Mouse (Mus musculus): ENCODE data around the gene Omg.

The Omg gene

GRCm38 (mm10) chr11:79515798-79516197 lies 11.9 kb upstream of the Omg start:
- DNase-seq (ENCODE audit: extremely low spot score, low read depth, low spot score): no peak

GRCm38 (mm10) chr11:79515331-79515730 lies 11.4 kb upstream of the Omg start:
- DNase-seq (ENCODE audit: extremely low spot score, low read depth, low spot score): no peak

- DNase-seq (ENCODE audit: extremely low spot score, low read depth, low spot score): no peak
These were observed 8.1 kb upstream of the Omg start for GRCm38 (mm10) chr11:79511970-79512369.

GRCm38 (mm10) chr11:79504506-79504905 lies 622 bp upstream of the Omg start:
- no peak for DNase-seq (ENCODE audit: extremely low spot score, low read depth, low spot score)

- no peak for DNase-seq (ENCODE audit: extremely low spot score, low read depth, low spot score)
These were observed 967 bp downstream of the Omg start for GRCm38 (mm10) chr11:79502917-79503316.

- no peak for DNase-seq (ENCODE audit: extremely low spot score, low read depth, low spot score)
These were observed 8.7 kb downstream of the Omg start for GRCm38 (mm10) chr11:79494976-79495800.

GRCm38 (mm10) chr11:79484721-79485120 lies 19.2 kb downstream of the Omg start:
- no peak for DNase-seq (ENCODE audit: extremely low spot score, low read depth, low spot score)

GRCm38 (mm10) chr11:79483876-79484528 lies 19.9 kb downstream of the Omg start:
- DNase-seq (ENCODE audit: extremely low spot score, low read depth, low spot score): no peak

GRCm38 (mm10) chr11:79483392-79483791 lies 20.5 kb downstream of the Omg start:
- no peak for DNase-seq (ENCODE audit: extremely low spot score, low read depth, low spot score)

- no peak for DNase-seq (ENCODE audit: extremely low spot score, low read depth, low spot score)
These were observed 35.8 kb downstream of the Omg start for GRCm38 (mm10) chr11:79468097-79468496.

- no peak for DNase-seq (ENCODE audit: extremely low spot score, low read depth, low spot score)
These were observed 43.0 kb downstream of the Omg start for GRCm38 (mm10) chr11:79460756-79461450.

- no peak for DNase-seq (ENCODE audit: extremely low spot score, low read depth, low spot score)
These were observed 44.0 kb downstream of the Omg start for GRCm38 (mm10) chr11:79459846-79460245.

- no peak for DNase-seq (ENCODE audit: extremely low spot score, low read depth, low spot score)
These were observed 46.0 kb downstream of the Omg start for GRCm38 (mm10) chr11:79457928-79458327.

- DNase-seq (ENCODE audit: extremely low spot score, low read depth, low spot score): no peak
These were observed 50.9 kb downstream of the Omg start for GRCm38 (mm10) chr11:79452966-79453365.

Data from hindlimb bud, embryonic 11.5 days (tissue).